Mouse (Mus musculus): Measurements from ENCODE around the gene Rora.

The Rora gene

GRCm38 (mm10) chr9:68956210-68956874 lies 302.8 kb downstream of the Rora start:
- CTCF ChIA-PET, result interaction anchor here (0.6 kb wide), 1 partner anchor 41 kb away, joined by 3 read pairs; no protein-coding TSS in a partner anchor

- CTCF ChIA-PET, result interaction anchor here (0.6 kb wide), 1 partner anchor 42 kb away, joined by 3 read pairs; no protein-coding TSS in a partner anchor
Observed at GRCm38 (mm10) chr9:68956938-68957573, 303.5 kb downstream of the Rora start.

- CTCF ChIA-PET, result no interaction called here
Observed at GRCm38 (mm10) chr9:68957793-68958192, 304.2 kb downstream of the Rora start.

- CTCF ChIA-PET, result no interaction called here
Observed at GRCm38 (mm10) chr9:68958919-68959318, 305.3 kb downstream of the Rora start.

GRCm38 (mm10) chr9:68963898-68964297 lies 310.3 kb downstream of the Rora start:
- CTCF ChIA-PET, result no interaction called here

- CTCF ChIA-PET, result interaction anchor here (0.8 kb wide), 1 partner anchor 158 kb away, joined by 3 read pairs; no protein-coding TSS in a partner anchor
Observed at GRCm38 (mm10) chr9:68966540-68966939, 313.0 kb downstream of the Rora start.

GRCm38 (mm10) chr9:68970074-68970473 lies 316.5 kb downstream of the Rora start:
- CTCF ChIA-PET, result interaction anchor here (0.7 kb wide), 1 partner anchor 18 kb away, joined by 3 read pairs; no protein-coding TSS in a partner anchor

GRCm38 (mm10) chr9:68972277-68972676 lies 318.7 kb downstream of the Rora start:
- CTCF ChIA-PET, result no interaction called here

- CTCF ChIA-PET, result no interaction called here
Observed at GRCm38 (mm10) chr9:68974517-68974916, 320.9 kb downstream of the Rora start.

GRCm38 (mm10) chr9:68976136-68976535 lies 322.6 kb downstream of the Rora start:
- CTCF ChIA-PET, result no interaction called here

- CTCF ChIA-PET, result no interaction called here
Observed at GRCm38 (mm10) chr9:68976851-68977250, 323.3 kb downstream of the Rora start.

GRCm38 (mm10) chr9:68978656-68979055 lies 325.1 kb downstream of the Rora start:
- CTCF ChIA-PET, result interaction anchor here (0.6 kb wide), 1 partner anchor 168 kb away, joined by 3 read pairs; no protein-coding TSS in a partner anchor

- CTCF ChIA-PET, result no interaction called here
Observed at GRCm38 (mm10) chr9:68980041-68980440, 326.5 kb downstream of the Rora start.

- CTCF ChIA-PET, result no interaction called here
Observed at GRCm38 (mm10) chr9:68985046-68985445, 331.5 kb downstream of the Rora start.

- CTCF ChIA-PET, result no interaction called here
Observed at GRCm38 (mm10) chr9:68985796-68986195, 332.2 kb downstream of the Rora start.

GRCm38 (mm10) chr9:68987290-68988042 lies 333.9 kb downstream of the Rora start:
- CTCF ChIA-PET, result no interaction called here

- CTCF ChIA-PET, result no interaction called here
Observed at GRCm38 (mm10) chr9:68988162-68988911, 334.8 kb downstream of the Rora start.

- CTCF ChIA-PET, result no interaction called here
Observed at GRCm38 (mm10) chr9:68989885-68990449, 336.4 kb downstream of the Rora start.

- CTCF ChIA-PET, result no interaction called here
Observed at GRCm38 (mm10) chr9:68993881-68994280, 340.3 kb downstream of the Rora start.

- CTCF ChIA-PET, result no interaction called here
Observed at GRCm38 (mm10) chr9:68998961-68999360, 345.4 kb downstream of the Rora start.

GRCm38 (mm10) chr9:69004514-69004913 lies 350.9 kb downstream of the Rora start:
- CTCF ChIA-PET, result no interaction called here

- CTCF ChIA-PET, result no interaction called here
Observed at GRCm38 (mm10) chr9:69006666-69007065, 353.1 kb downstream of the Rora start.
